Mouse (Mus musculus) lung, postnatal 0 days (tissue): ENCODE measurements around the gene Fam114a1. TPM values are rescaled to one million over a fixed set of nuclear protein-coding genes. Genes with fewer than 3 reads are reported as not detected.

Source experiments
- ATAC-seq: fragments of 200-750 bp; cut with Nextera tagmentation; 2 replicates; pipeline ENCODE4 v1.8.0; 2017; ENCODE audit warnings: moderate library complexity
- DNase-seq: peaks from one replicate; pipeline ENCODE4 v3.0.0-alpha.2; 2016; ENCODE audit warnings: low spot score
- H3K27ac ChIP-seq: fragments of 300-500 bp; sonication (generic); 2 replicates; pipeline ENCODE4 v1.5.1; 2014; ENCODE audit warnings: antibody characterized with exemption, mild to moderate bottlenecking, low read length, mixed read lengths
- H3K27me3 ChIP-seq: fragments of 300-500 bp; sonication (generic); replicated peaks from 2 replicates; pipeline ENCODE4 v1.6.1; 2014; ENCODE audit warnings: low read length, mixed read lengths; ENCODE audit not compliant: insufficient read depth
- H3K36me3 ChIP-seq: fragments of 300-500 bp; sonication (generic); 2 replicates; pipeline ENCODE4 v1.6.1; 2014; ENCODE audit warnings: low read length, mixed read lengths; ENCODE audit not compliant: insufficient read depth
- H3K4me1 ChIP-seq: fragments of 300-500 bp; sonication (generic); 2 replicates; pipeline ENCODE4 v1.6.1; 2014; ENCODE audit warnings: antibody characterized with exemption, low read depth, low read length, mixed read lengths; ENCODE audit not compliant: insufficient read depth
- H3K4me2 ChIP-seq: fragments of 300-500 bp; sonication (generic); replicated peaks from 2 replicates; pipeline ENCODE4 v1.6.1; 2014; ENCODE audit warnings: low read depth, mild to moderate bottlenecking, low read length, moderate library complexity, mixed read lengths
- H3K4me3 ChIP-seq: fragments of 300-500 bp; sonication (generic); 2 replicates; pipeline ENCODE4 v1.5.1; 2014; ENCODE audit warnings: low read depth, low read length
- H3K9ac ChIP-seq: fragments of 300-500 bp; sonication (generic); replicated peaks from 2 replicates; pipeline ENCODE4 v1.6.1; 2014; ENCODE audit warnings: low read depth, mild to moderate bottlenecking
- H3K9me3 ChIP-seq: fragments of 300-500 bp; sonication (generic); 2 replicates; pipeline ENCODE4 v1.6.1; 2016; ENCODE audit warnings: low read length, mixed read lengths
- CTCF ChIP-seq: IDR thresholded peaks from 2 replicates; pipeline ENCODE4 v1.5.1; 2016; ENCODE audit warnings: antibody characterized with exemption, mild to moderate bottlenecking
- EP300 ChIP-seq: IDR thresholded peaks from 2 replicates; pipeline ENCODE4 v1.6.1; 2016; ENCODE audit warnings: antibody characterized with exemption, mild to moderate bottlenecking, control low read depth
- WGBS: fragments of 180-500 bp; shearing (Covaris S2); extraction: QIAGEN DNeasy Blood & Tissue Kit; methylation state at CpG from one replicate; pipeline ENCODE4 v1.1.7; 2014; 5-methylcytosine and 5-hydroxymethylcytosine counted together
- polyA plus RNA-seq: library from polyadenylated mRNA; unstranded; fragments of >200 nt; fragmentation: Nextera tagmentation; extraction: Ambion mirVana; gene quantifications from 2 replicates; pipeline ENCODE4 v1.2.1, GENCODE M21; 2015

Gene Fam114a1
- polyA plus RNA-seq, 1 experiment from 2014 or later, result 26.3 TPM

DNA sequence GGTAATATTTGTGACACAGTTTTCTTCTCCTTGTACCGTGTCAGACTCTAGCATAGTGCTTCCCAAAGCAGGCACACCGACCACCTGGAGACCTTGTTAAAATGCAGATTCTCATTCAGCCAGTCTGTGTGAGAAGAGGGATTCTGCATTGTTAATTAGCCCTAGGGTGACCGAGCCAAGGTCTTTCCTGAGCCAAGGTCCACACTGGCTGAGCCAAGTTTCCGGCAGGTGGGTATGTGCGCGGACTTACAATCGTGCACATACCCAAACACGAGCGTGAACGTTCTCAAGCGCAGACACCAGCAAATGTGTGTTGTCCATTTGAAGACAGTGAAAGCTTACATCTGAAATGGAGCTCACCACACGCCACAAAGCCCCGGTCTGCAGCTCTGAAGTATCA, 66.7 kb downstream of the Fam114a1 start:
- no peak for ATAC-seq
- WGBS, result 84% methylated on average over 13 of the region's 13 CpGs
- no peak overlapping the region for H3K27ac ChIP-seq
- H3K36me3 ChIP-seq, result peaks cover 3% of the 10 kb centered on the region; the same call in 1 of the 2 replicates
- no peak overlapping the region for H3K9ac ChIP-seq
- DNase-seq, result no peak
- H3K4me3 ChIP-seq, result no peak overlapping the region
- H3K4me1 ChIP-seq, result no peaks in the 10 kb centered on the region
- H3K4me2 ChIP-seq, result no peak overlapping the region
- TF ChIP-seq CTCF, result no peak
- no peak for TF ChIP-seq EP300
- no peaks in the 10 kb centered on the region for H3K27me3 ChIP-seq
- H3K9me3 ChIP-seq, result no peaks in the 10 kb centered on the region

DNA sequence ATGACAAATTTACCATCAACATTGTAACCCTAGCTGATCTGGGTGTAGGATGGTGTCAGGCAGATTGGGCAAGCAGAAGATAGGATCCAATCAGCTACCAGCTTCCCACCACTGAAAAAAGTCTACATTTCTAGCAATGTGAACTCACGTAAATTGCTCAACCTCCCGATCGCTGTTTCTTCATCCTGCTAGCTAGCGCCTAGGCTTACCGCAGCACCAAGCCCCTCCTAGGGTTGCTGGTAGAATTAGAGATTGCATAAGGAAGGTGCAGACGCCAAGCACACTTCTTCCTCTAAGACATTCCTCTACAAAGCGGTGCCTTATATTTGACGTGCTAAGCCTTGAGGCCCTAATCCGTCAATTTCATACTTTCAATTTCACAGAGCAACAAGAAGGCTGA, 68.4 kb downstream of the Fam114a1 start:
- Histone ChIP-seq H3K4me1 (no peaks in the 10 kb centered on the region), H3K9me3 (no peaks in the 10 kb centered on the region), H3K36me3 (no peaks in the 10 kb centered on the region; the same call in 1 of the 2 replicates), H3K4me3 (peak overlapping the region; percentile 12; the same call in 1 of the 2 replicates), H3K27ac (peak overlapping the region; percentile 72), H3K4me2 (0 out of 2 replicates have a peak overlapping the region, but pooled peaks have one; percentile 28), H3K27me3 (no peaks in the 10 kb centered on the region), H3K9ac (no peak overlapping the region)
- 52% methylated on average over 9 of the region's 9 CpGs for WGBS
- DNase-seq (peak; percentile 90), ATAC-seq (peak; percentile 78)
- no peak for TF ChIP-seq CTCF
- no peak for TF ChIP-seq EP300

DNA sequence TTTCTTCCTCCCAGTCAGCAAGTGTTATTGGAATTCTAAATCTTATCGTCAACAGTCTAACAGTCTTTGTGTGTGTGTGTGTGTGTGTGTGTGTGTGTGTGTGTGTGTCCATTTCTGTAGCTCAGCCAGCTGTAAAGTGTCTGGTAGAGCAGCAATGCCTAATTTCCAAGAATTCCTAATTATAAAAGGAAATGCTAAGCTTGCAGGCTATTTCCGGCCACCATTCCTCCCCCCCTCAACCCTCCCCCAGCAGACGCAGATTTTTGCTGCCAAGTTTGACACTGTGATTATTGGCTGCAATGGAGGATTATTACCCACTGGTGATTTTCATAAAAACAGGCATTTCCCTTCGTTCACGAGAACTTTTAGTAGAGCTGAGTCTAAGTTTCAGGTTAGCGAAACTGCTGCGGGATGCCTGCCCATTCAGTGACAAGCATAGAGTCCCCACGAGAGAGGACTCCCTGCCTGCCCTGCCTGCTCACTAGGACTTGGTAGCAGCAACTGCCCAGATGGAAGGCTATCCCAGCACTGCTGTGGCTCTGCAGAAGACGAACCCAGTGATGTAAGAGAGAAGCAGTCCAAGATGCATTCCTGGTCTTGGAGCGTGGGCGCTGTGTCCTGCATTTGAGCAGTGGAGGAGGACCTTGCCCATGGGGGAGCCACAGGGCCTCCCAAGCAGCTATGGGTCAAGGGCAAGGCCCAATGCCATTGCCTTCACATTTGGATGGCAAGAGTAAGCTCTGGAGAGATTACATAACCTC, 69.1 kb downstream of the Fam114a1 start:
- no peak overlapping the region for H3K4me2 ChIP-seq
- no peaks in the 10 kb centered on the region for H3K9me3 ChIP-seq
- ATAC-seq, result peak; percentile 85
- TF ChIP-seq EP300 (peak; percentile 36; the same call in 1 of the 2 replicates), CTCF (no peak)
- H3K4me3 ChIP-seq, result peak overlapping the region; percentile 12; the same call in 1 of the 2 replicates
- WGBS, result 53% methylated on average over 11 of the region's 11 CpGs
- peak; percentile 75 for DNase-seq
- H3K27ac ChIP-seq, result peak overlapping the region; percentile 72
- no peaks in the 10 kb centered on the region for H3K4me1 ChIP-seq
- no peaks in the 10 kb centered on the region; the same call in 1 of the 2 replicates for H3K36me3 ChIP-seq
- H3K27me3 ChIP-seq, result no peaks in the 10 kb centered on the region
- no peak overlapping the region for H3K9ac ChIP-seq

DNA sequence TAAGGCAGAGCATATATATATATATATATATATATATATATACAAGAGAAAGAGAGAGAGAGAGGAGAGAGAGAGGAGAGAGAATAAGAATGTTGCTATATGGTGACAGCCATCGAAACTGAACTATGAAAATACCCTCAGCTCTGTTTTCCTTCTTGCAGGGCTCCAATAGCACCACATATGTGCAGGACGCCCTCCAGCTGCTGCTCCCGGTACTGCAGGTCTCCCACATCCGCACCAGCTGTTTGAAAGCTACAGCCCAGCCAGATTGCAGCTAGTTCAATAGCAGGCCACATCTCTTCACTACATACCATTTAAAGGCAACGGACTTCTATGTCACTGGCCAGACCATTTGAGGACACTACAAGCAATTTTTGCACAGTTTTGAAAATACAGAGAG, 70.6 kb downstream of the Fam114a1 start:
- no peaks in the 10 kb centered on the region for H3K4me1 ChIP-seq
- DNase-seq (no peak), ATAC-seq (no peak)
- no peak overlapping the region for H3K4me2 ChIP-seq
- H3K9ac ChIP-seq, result no peak overlapping the region
- no peaks in the 10 kb centered on the region; the same call in 1 of the 2 replicates for H3K36me3 ChIP-seq
- 73% methylated on average over 5 of the region's 5 CpGs for WGBS
- peak; percentile 50 for TF ChIP-seq CTCF
- no peak for TF ChIP-seq EP300
- H3K4me3 ChIP-seq, result no peak overlapping the region
- H3K27ac ChIP-seq, result no peak overlapping the region
- no peaks in the 10 kb centered on the region for H3K9me3 ChIP-seq
- H3K27me3 ChIP-seq, result no peaks in the 10 kb centered on the region

DNA sequence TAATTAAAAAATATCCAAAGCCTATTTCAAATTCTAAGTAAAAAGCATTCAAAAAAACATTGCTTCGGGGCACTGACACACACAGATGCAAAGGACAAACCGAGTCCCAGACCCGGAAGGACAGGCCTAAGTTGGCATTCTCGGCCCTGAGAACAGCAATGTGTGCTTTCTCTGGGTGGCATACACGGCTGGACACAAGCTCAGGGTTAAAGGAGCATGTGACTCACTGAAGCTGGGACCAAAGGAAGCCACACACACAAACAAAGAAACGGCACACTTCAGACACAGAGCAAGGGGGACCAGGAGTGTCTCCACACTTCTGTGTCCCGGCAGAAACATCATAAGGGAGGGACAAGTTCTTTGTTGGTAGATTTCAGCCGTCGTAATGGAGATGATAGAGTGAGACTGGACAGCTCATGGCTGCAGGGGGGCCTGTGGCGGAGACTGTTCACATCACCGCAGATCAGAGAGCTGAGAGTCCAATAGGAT, 73.6 kb downstream of the Fam114a1 start:
- Histone ChIP-seq H3K4me2 (no peak overlapping the region), H3K9ac (no peak overlapping the region), H3K27me3 (no peaks in the 10 kb centered on the region), H3K4me3 (no peak overlapping the region), H3K36me3 (no peaks in the 10 kb centered on the region), H3K9me3 (no peaks in the 10 kb centered on the region), H3K27ac (no peak overlapping the region), H3K4me1 (no peaks in the 10 kb centered on the region)
- 57% methylated on average over 11 of the region's 11 CpGs for WGBS
- DNase-seq (no peak), ATAC-seq (no peak)
- TF ChIP-seq CTCF, result no peak
- no peak for TF ChIP-seq EP300

DNA sequence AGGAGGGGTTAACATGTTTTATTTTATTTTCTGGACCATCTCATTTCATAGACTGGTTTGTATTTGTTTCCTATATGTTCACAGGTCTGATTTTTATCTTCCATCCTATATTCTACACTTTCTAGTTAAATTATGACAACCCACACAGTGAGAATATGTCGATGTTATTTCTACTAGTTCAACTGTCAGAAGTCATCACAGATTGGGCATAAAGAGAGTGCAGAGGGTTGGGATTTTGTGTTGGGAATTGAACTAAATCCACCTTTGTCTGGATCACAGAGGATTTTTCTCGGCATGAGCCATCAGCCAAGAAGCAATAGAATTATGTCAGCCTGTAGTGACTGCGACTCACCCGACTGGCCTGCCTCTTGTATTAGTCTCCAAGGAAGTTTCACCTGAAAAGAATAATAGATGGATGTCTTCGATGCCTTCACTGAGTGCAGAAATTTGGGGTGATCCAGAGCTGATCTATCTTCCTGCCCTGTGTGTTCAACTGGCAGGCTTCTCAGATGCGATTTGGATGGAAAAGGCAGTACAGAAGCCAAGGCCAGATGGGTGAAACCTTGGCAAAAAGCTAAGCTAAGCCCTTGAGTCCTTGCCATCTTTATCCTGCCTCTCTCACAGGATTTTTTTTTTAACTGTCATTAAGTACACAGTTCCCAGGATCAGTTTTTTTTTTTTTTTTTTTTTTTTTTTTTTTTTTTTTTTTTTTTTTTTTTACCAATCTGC, 75.9 kb downstream of the Fam114a1 start:
- Histone ChIP-seq H3K9me3 (no peaks in the 10 kb centered on the region), H3K4me1 (no peaks in the 10 kb centered on the region), H3K36me3 (no peaks in the 10 kb centered on the region), H3K27ac (no peak overlapping the region), H3K27me3 (no peaks in the 10 kb centered on the region), H3K4me3 (no peak overlapping the region), H3K9ac (no peak overlapping the region), H3K4me2 (no peak overlapping the region)
- TF ChIP-seq CTCF (no peak), EP300 (no peak)
- DNase-seq (no peak), ATAC-seq (no peak)
- WGBS, result 81% methylated on average over 6 of the region's 6 CpGs
